Mouse (Mus musculus): ENCODE data around the gene Nt5dc3. TPM values are rescaled to one million over a fixed set of nuclear protein-coding genes. Genes with fewer than 3 reads are reported as not detected.

Gene Nt5dc3
- polyA plus RNA-seq, 1 experiment = 8.8 TPM

GRCm38 (mm10) chr10:86796073-86796741 is 17.4 kb downstream of the Nt5dc3 start:
- no peak overlapping the region for H3K4me3 ChIP-seq (ENCODE audit: low read depth, low read length)
- no peak overlapping the region for H3K9ac ChIP-seq (ENCODE audit: low read depth, poor library complexity, severe bottlenecking)
- H3K27me3 ChIP-seq (ENCODE audit: control insufficient read depth, insufficient read depth, low read length, poor library complexity, severe bottlenecking) = no peaks in the 10 kb centered on the region
- no peaks in the 10 kb centered on the region for H3K36me3 ChIP-seq (ENCODE audit: control insufficient read depth, insufficient read depth, low read length, poor library complexity, severe bottlenecking)
- no peak overlapping the region for H3K27ac ChIP-seq (ENCODE audit: insufficient read depth, low read length)
- H3K9me3 ChIP-seq (replicated peaks; ENCODE audit: control insufficient read depth, insufficient read depth, low read length, poor library complexity, severe bottlenecking) = no peaks in the 10 kb centered on the region
- TF ChIP-seq EP300 (IDR thresholded peaks at IDR 0.05; ENCODE audit: insufficient read depth, low read depth, low read length) (no peak), CTCF (IDR thresholded peaks at IDR 0.05; ENCODE audit: low read depth, low read length) (no peak), POLR2A (IDR thresholded peaks at IDR 0.05; ENCODE audit: insufficient read depth, low read length) (no peak)
- H3K4me1 ChIP-seq (ENCODE audit: control insufficient read depth, insufficient read depth, low read length) = peaks cover 2% of the 10 kb centered on the region

- Histone ChIP-seq H3K4me1 (ENCODE audit: control insufficient read depth, insufficient read depth, low read length) (no peaks in the 10 kb centered on the region), H3K27ac (ENCODE audit: insufficient read depth, low read length) (no peak overlapping the region), H3K4me3 (ENCODE audit: low read depth, low read length) (no peak overlapping the region), H3K9ac (ENCODE audit: low read depth, poor library complexity, severe bottlenecking) (no peak overlapping the region), H3K36me3 (ENCODE audit: control insufficient read depth, insufficient read depth, low read length, poor library complexity, severe bottlenecking) (no peaks in the 10 kb centered on the region), H3K27me3 (ENCODE audit: control insufficient read depth, insufficient read depth, low read length, poor library complexity, severe bottlenecking) (no peaks in the 10 kb centered on the region), H3K9me3 (replicated peaks; ENCODE audit: control insufficient read depth, insufficient read depth, low read length, poor library complexity, severe bottlenecking) (no peaks in the 10 kb centered on the region)
- TF ChIP-seq POLR2A (IDR thresholded peaks at IDR 0.05; ENCODE audit: insufficient read depth, low read length) (no peak), EP300 (IDR thresholded peaks at IDR 0.05; ENCODE audit: insufficient read depth, low read depth, low read length) (no peak), CTCF (IDR thresholded peaks at IDR 0.05; ENCODE audit: low read depth, low read length) (no peak)
Observed at GRCm38 (mm10) chr10:86807362-86807761, 28.6 kb downstream of the Nt5dc3 start.

- H3K9ac ChIP-seq (ENCODE audit: low read depth, poor library complexity, severe bottlenecking) = no peak overlapping the region
- H3K27me3 ChIP-seq (ENCODE audit: control insufficient read depth, insufficient read depth, low read length, poor library complexity, severe bottlenecking) = no peaks in the 10 kb centered on the region
- H3K27ac ChIP-seq (ENCODE audit: insufficient read depth, low read length) = no peak overlapping the region
- H3K36me3 ChIP-seq (ENCODE audit: control insufficient read depth, insufficient read depth, low read length, poor library complexity, severe bottlenecking) = no peaks in the 10 kb centered on the region
- no peaks in the 10 kb centered on the region for H3K9me3 ChIP-seq (replicated peaks; ENCODE audit: control insufficient read depth, insufficient read depth, low read length, poor library complexity, severe bottlenecking)
- H3K4me1 ChIP-seq (ENCODE audit: control insufficient read depth, insufficient read depth, low read length) = no peaks in the 10 kb centered on the region
- TF ChIP-seq CTCF (IDR thresholded peaks at IDR 0.05; ENCODE audit: low read depth, low read length) = no peak
- no peak for TF ChIP-seq EP300 (IDR thresholded peaks at IDR 0.05; ENCODE audit: insufficient read depth, low read depth, low read length)
- no peak for TF ChIP-seq POLR2A (IDR thresholded peaks at IDR 0.05; ENCODE audit: insufficient read depth, low read length)
- H3K4me3 ChIP-seq (ENCODE audit: low read depth, low read length) = no peak overlapping the region
Observed at GRCm38 (mm10) chr10:86808013-86808758, 29.4 kb downstream of the Nt5dc3 start.

- no peak for TF ChIP-seq EP300 (IDR thresholded peaks at IDR 0.05; ENCODE audit: insufficient read depth, low read depth, low read length)
- Histone ChIP-seq H3K9me3 (replicated peaks; ENCODE audit: control insufficient read depth, insufficient read depth, low read length, poor library complexity, severe bottlenecking) (no peaks in the 10 kb centered on the region), H3K27me3 (ENCODE audit: control insufficient read depth, insufficient read depth, low read length, poor library complexity, severe bottlenecking) (no peaks in the 10 kb centered on the region), H3K4me3 (ENCODE audit: low read depth, low read length) (no peak overlapping the region), H3K9ac (ENCODE audit: low read depth, poor library complexity, severe bottlenecking) (no peak overlapping the region), H3K36me3 (ENCODE audit: control insufficient read depth, insufficient read depth, low read length, poor library complexity, severe bottlenecking) (no peaks in the 10 kb centered on the region), H3K27ac (ENCODE audit: insufficient read depth, low read length) (no peak overlapping the region), H3K4me1 (ENCODE audit: control insufficient read depth, insufficient read depth, low read length) (no peaks in the 10 kb centered on the region)
Observed at GRCm38 (mm10) chr10:86810000-86810399, 31.2 kb downstream of the Nt5dc3 start.

GRCm38 (mm10) chr10:86810612-86811011 is 31.8 kb downstream of the Nt5dc3 start:
- no peak for TF ChIP-seq EP300 (IDR thresholded peaks at IDR 0.05; ENCODE audit: insufficient read depth, low read depth, low read length)
- TF ChIP-seq POLR2A (IDR thresholded peaks at IDR 0.05; ENCODE audit: insufficient read depth, low read length) = no peak
- no peak for TF ChIP-seq CTCF (IDR thresholded peaks at IDR 0.05; ENCODE audit: low read depth, low read length)
- Histone ChIP-seq H3K27ac (ENCODE audit: insufficient read depth, low read length) (no peak overlapping the region), H3K4me1 (ENCODE audit: control insufficient read depth, insufficient read depth, low read length) (no peaks in the 10 kb centered on the region), H3K9me3 (replicated peaks; ENCODE audit: control insufficient read depth, insufficient read depth, low read length, poor library complexity, severe bottlenecking) (no peaks in the 10 kb centered on the region), H3K36me3 (ENCODE audit: control insufficient read depth, insufficient read depth, low read length, poor library complexity, severe bottlenecking) (no peaks in the 10 kb centered on the region), H3K9ac (ENCODE audit: low read depth, poor library complexity, severe bottlenecking) (no peak overlapping the region), H3K27me3 (ENCODE audit: control insufficient read depth, insufficient read depth, low read length, poor library complexity, severe bottlenecking) (no peaks in the 10 kb centered on the region), H3K4me3 (ENCODE audit: low read depth, low read length) (no peak overlapping the region)
